Mouse (Mus musculus) frontal cortex, postnatal 36 days (tissue): ENCODE data around the gene Irf7.
A peak's percentile ranks its signal among the peaks of the same experiment; 100 is the strongest.

ENCODE experiments used
- DNase-seq, 2 experiments: peaks; one replicate each; pipeline ENCODE4 v3.0.0; 2022; ENCODE audit warnings: low spot score in 2 of 2

Irf7 gene

DNA sequence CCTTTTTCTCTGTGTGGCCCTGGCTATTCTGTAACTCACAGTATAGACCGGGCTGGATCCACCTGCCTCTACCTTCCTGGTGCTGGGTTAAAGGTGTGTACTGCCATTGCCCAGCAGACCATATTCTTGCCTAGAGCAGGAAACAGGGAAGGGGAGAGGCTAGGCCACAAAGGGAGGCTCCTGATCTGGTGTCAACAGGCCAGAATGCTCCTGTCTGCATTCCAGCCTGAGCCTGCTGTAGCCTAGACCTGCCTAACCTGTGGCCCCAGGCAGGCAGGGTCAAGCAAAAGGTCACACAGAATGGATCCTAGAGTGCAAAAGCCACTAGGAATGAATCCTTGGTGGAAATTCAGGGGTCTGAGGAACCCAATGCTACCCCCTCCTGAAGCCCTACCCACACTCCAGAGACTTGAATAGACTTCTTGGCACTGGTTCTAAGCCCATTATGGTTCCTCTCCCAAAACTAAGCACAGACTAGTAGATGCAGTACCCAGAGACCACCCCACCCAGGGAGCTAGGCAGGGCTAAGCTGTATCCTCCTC is 46.7 kb downstream of the Irf7 start:
- no peak for DNase-seq

DNA sequence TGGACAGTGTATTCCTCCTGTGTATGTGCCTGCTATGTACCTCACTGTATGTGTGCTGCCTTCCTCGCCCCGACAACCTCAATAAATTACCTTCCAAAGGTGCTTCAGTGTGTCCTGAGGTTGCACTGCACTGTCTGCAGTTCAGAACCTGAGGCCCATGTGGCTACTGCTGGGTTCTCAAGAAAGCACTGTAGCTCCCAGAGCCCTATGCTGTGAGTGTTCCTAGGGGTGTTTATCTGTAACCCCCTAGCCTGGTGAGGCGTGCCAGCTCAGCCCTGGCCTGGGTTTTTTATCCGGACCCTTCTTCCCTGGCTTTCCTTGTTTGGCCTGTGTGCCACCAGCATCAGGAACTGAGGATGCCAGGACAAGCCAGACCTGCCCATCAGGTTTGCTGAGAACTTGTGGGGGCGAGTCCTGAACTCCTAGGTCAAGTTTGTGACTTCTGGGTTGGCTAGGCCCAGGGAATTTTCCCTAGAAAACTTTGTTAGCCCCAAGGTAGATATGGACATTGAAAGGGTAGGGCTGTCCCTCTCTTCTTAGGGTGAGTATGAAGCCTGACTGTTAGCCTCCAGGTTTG is 47.6 kb downstream of the Irf7 start:
- no peak for DNase-seq

DNA sequence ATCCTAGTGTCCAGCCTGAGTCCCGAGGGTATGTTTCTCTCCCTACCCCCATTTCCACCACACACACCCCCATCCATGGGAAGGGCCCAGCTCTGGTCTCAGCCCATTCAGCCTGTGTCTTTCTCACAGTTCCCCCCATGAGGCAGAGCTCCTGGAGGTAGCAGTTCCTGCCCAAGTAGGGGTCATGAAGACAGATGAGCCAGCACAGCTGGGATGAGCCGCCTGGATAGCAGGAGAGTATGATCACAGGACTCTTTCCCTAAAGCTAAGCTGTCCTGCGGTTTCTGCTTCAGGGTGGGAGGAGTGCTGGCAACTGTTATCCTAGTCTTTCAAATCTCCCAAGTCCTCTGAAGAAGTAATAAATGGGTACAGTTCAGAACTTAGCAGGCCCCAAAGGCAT is 48.1 kb downstream of the Irf7 start:
- DNase-seq = no peak

DNA sequence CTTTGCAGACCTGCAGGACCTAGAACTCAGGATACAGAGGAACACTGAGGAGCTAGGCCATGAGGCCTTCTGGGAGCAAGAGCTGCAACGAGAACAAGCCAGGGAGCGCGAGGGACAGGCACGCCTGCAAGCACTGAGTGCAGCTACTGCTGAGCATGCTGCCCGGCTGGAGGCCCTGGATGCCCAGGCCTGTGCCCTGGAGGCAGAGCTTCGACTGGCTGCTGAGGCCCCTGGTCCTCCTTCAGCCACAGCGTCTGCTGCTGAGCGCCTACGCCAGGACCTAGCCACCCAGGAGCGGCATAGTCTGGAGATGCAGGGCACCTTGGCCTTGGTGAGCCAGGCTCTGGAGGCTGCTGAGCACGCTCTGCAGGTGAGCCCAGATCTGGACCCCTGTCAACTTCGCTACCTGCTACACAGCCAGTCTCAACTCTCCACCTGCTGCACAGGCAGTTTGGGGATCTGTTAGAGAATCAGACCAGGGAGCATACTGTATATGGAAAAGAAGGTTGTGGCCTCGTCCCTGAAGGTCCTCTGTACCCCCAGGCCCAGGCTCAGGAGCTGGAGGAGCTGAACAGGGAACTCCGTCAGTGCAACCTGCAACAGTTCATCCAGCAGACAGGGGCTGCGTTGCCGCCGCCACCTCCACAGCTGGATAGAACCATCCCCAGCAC is 48.8 kb downstream of the Irf7 start:
- DNase-seq = no peak

DNA sequence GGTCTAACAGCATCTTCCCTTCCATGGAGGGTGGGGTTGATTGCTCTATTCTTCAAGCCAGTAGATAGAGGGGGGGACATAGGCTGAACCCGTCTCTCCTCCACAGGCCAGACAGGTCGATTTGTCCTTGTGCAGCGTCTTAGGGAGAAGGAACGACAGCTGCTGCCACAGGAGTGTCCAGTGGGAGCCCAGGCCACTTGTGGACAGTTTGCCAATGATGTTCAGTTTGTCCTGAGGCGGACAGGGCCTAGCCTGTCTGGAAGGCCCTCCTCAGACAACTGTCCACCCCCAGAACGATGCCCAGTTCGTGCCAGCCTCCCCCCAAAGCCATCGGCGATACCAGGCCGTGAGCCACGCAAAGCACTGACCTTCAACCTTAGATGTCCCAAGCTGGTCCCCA is 49.4 kb downstream of the Irf7 start:
- DNase-seq = no peak

DNA sequence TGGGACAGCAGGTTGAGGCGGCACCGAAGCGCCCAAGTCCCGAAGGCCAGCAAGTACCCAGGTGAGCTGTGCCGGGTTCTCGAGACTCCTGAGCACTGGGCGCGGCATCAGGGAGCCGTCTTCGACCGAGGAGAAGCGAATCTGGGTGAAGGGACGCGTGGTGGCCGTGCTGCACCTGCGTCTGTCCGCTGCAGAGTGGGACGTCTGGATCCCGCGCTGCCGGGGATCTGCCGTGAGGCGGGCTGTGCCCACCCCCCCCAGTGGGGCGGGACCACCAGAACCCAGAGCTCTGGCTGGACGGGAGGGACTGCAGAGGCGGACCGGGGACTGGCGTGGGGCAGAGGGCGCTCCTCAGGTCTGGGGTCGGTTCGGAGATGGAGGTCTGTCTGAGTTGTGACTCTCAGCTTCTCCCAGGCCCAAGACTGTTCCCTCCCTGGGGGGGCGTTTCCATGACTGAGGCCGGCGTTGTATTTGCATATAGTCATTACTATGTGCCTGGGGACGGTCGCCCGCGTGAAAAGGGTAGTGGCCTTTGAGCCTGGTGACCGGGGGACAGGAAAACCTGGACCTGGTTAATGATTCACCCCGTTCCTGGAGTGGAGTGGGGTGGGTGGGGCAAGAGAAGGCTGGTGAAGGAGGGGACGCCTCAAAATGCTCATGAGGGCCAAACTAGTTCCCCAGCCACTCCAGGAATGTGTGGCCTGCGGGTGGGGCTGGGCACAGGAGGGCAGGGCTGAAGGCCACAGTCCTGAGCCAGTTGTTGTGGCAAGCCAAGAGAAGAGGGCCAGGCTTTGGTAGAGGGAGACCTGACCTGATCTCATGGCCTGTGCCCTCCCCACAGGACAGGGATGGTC is 50.2 kb downstream of the Irf7 start:
- DNase-seq = no peak

DNA sequence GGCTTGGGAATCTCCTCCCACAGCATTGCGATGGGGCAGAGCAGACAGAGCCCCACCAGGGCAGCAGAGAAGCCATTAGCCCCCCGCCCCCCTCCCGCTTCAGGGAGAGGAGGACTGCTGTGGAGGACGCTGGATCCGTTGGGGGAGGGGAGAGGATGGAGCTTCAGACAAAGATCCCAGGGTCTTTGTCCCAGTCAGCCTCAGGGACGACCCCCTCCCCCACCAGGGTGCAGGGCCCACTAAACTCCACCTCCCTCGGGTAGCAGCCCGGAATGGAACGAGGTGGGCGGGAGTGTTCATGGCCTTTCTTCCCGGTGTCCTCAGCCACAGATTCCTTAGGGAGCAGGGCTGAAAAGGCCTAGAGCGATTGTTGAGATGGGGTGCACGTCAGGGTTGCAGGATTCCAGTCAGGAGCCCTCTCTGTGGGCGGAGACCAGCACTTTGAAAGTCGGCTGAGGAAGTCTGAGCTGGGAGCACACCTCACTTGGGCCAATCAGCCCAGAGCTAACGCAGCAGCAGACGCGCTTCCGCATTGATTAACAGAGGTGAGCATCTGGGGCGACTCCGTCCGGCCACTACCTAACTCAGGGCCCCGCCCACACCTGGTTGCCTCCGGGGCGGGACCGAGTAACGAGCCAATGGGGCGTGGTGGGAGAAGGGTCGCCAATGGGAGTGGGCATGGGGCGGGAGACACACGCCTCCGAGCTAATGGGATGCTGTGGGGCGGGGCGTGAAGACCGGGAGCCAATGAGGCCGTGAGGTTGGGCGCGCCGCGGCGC is 51.0 kb downstream of the Irf7 start, which contains the start of gene Rassf7:
Gene Rassf7, plus strand, starts transcription at position 760 of the 779 bp plus-strand sequence.
- peak; percentile 61 to 72 for DNase-seq

DNA sequence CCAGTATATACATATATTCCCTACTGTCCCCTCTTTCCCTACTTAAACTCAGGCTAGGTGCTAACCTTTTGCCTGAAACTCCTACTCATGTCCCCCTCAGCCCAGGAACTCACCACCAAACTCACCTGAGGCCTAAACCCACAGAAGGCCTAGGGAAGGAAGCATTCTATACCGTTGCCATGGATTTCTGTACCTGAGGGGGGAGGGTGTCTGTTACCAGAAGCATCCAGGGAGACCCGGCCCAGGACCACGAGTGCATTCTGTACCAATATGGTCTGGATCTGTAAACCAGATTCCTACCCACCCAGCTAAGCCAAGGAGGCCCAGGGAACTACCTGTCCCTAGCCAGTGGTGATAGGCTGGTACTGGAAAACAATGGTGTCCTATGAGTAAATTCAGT is 52.0 kb downstream of the Irf7 start:
- no peak for DNase-seq

DNA sequence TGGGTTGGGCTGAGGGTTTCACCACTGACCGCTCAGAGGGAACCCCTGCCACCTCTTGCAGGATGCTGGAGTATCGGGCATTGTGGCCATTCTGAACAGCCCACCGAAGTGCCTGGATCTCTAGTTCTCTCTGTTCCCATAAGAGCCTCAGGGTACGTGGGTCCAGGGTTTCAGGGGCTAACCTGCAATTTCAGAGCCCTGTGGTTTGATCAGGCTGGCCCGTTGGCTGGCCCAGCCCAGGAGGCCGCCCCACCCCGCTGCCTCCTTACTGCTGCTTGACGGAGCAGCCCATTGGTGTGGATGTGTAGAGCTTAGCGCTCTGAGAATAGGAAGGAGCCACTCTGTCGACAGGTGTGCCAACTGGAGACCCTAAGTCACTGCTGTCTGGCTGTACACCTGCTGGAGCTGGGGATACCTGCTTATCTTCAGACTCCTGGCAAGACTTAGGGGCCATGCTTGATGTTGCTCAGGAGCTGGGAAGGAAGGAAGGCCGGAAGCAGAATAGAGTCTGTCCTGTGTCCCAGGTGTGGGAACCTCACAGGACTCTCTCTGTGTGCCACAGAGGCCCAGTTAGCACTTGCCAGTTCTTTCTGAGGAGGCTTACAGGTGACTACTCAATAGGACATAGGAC is 52.6 kb downstream of the Irf7 start, which contains the start of gene Lmntd2:
Gene Lmntd2, minus strand, starts transcription at position 476 of the 631 bp plus-strand sequence.
- no peak for DNase-seq

DNA sequence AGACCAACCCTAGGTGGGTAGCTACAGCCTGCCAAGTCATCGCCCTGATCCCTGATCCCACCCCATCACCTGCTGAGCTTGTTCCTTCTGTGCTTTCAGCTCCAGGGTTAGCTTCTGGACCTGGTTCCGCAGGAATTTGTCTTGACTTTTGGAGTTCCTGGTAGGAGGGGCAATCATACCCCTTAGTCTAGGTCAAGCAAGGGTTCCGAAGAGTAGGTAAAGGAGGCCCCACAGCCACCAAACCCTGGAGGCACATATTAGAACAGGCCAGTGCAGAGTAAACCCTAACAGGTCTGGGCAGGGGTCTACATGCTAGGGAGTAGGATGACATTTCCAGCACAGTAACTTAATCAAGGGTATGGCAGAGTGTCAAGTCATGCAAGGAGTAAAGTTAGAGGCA is 53.1 kb downstream of the Irf7 start:
- no peak for DNase-seq
